Mouse (Mus musculus) layer of hippocampus, adult 9-11 months (tissue): Measurements from ENCODE around the gene Pard3b.
A peak's percentile ranks its signal among the peaks of the same experiment; 100 is the strongest.

Experiments
- DNase-seq: peaks from one replicate; pipeline ENCODE4 v3.0.0; 2022

The Pard3b gene

DNA sequence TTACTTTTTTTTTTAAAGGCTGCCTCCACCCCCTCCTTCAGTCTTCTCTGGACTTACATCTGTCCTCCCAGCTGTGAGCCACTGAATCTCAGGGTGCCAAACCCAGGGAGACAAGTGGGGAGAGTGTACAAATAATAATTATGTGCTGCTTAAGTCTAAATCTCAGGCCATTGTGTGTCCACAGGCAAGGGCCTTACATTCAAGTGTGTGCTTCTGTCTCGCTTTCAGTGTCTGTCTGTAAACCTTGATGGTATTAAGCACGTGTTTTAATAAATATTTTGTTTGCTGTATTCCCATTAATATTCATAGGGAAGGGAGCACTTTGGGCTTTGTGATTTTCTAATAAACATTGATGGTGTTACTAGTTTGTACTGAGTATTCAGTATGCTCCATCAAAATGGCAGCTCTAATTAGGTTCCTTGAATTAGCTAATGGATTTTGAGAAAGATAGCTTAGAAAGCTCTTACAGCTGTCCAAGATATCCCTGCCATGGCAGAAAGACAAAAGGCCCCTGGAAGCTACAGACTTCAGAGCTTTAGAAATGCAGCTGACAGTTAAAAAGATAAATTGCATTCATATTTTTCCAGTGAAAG lies 880.1 kb downstream of the Pard3b start:
- no peak for DNase-seq

DNA sequence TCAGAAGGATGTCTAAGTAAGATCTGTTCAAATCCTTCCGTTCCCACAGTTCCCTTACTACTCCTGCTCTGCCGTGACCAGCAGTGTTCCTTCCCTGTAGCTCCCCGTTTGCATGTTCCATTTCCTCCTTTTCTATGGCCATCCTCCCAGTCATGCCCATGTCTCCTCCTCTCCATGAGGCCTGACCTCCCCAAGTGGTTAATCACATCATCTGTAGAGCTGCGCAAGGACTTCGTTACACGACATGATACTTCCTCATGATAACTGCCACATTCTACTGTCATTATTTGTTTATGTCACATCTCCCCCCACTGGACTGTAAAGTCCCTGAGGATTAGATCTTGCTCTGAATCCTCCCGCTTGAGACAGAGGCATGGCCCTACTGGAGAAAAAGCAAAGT lies 882.7 kb downstream of the Pard3b start:
- DNase-seq: no peak

DNA sequence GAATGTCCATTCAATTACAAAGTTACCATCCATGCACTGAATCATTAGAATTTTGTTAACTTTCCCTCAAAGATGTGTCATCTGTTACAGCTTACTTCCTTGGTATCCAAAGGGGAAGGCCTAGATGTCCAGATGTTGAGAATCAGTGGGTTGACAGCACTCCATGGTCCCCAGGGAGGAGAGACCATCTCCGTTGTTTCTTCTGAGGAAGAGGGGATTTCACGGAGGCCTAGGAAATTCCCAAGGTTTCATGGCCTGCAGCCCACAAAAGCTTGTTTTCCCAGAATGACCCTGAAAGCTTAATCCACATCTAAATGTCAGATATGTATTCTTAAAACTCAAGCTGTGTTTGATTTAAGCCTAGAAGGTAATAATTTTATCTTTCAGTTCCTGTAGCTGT lies 884.1 kb downstream of the Pard3b start:
- no peak for DNase-seq

DNA sequence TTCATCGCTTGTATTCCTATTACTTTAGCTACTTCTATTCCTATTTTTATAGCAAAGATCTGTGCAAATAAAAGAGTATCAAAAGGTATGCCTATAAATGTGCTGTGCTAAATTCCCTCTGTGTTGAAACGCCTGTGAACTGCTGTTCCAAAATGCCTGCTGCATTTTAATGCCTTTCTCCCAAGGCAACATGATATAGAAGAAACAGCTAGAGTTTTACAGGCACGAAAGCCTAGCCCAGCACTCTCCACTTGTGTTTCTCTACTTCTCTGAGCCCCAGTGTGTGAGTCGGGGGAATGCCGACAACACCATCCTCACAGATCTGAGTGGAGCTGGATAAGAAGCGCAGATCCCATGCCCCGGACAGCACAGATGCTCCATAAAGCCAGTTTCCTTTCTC lies 889.2 kb downstream of the Pard3b start:
- DNase-seq: no peak

DNA sequence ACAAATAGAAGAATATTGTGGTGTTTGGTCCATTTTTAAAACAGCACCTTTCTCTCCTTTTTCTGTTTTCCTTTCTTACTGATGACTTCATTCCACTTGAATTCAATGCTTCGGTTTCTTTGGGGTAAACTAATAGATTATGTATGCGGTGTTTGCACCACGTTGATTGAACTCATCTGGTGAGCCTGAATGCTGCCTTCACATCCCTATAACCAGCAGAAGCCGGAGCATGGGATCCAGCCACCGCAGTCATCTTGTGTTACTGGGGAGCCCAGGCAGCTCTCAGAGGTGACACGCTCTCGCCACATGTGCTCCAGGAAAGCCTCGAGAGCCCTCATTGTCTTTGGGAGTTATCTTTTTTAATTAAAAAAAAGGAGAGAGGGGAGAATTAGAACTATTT lies 891.3 kb downstream of the Pard3b start:
- DNase-seq: no peak

DNA sequence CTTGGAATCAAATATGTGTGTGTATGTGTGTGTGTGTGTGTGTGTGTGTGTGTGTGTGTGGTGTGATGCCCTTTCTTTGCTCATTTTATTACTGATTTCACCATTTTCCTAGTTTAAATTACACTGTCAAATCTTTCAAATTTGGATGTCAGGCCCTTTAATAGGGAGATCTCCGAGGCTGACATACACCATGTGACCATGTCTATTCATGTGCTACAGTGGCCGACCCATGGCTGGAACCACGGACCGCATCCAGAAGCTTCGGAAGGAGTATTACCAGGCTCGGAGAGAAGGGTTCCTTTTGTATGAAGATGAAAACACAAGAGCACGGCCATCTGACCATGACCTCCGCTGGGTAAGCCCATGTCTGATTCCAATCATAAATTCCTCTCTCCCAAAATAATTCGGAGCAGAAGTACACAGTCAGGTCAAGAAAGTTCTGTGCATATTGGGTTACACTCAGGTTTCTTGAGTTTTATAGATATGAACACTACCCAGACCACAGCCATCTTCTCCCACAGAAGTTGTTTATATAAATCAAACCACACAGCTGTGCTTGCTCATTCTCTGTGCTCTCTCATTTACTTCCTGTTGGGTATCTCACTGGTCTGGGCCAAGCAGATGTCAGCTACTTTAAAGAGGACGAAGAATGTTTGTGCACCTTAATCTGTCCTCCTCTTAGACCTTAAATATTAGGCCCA lies 894.0 kb downstream of the Pard3b start:
- no peak for DNase-seq

DNA sequence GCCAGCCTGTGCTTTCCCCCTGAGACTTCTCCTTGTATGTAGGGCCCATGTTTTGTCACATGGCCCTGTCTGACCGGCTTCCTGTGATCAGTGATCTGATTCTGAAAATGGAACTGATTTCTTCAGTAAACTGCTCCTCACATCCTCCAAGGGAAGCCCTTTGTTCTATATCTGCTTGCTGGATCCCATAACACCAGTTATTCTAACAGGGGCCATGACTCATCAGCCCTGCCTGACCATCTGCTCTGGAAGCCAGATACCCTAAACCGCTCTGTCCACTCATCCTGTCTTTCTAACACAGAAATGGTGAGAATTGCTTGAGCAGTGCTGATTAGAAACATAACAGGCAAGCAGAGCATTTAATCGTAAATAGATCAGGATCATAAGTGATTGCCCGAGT lies 910.3 kb downstream of the Pard3b start:
- DNase-seq: no peak

DNA sequence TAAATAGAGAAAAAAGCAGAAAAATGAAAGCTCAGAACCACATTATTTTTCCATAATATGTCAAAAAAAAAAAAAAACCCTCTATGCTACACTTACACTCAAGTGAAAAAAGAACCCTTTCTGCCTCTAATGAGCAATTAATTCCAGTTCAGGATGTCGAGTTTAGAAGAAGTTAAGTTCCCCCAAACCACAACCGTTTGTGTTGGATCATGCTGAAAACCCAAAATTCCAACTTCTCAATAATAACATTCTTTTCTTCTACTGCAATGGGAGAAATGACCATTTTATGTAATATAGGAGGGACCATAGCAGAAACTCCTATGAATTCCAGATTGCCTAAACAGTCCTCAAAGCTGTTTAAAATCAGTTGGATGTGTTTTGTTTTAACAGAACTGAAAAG lies 911.9 kb downstream of the Pard3b start:
- no peak for DNase-seq

DNA sequence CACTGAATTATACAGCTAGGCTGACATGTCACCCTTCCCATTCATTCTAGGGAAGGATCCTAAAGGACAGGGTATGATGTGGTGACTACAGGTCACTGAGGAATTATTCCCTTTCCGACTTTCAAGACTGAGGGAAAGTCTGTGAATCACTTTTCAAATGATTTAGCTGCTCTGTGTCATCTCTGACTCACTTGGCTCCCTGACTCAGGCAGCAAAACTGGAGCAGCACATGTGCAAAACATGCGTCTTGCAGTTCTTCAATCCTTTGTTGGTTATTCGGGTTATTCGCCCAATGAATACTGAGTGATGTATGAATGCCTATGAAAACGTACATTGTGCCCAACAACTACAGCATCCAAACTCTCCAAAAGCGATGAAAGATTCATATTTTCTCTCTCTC lies 912.9 kb downstream of the Pard3b start:
- DNase-seq: no peak

DNA sequence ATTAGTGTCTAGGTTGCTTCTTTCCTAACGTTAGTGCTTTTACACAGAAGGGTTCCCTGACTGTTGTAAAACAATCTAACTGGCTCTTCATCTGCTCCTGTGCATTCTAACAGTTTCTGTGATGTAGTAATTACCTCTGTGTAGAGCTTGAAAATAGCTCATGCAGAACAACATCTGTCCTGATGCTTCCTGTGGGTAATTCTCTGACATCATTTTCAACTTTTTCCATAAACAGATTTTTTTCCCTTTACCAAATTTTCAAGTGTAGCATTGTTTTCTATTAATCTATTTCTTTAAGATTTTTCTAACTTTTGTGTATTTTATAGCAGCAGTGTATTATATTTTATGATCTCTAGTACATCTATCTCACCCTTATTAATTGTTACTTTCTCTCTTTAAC lies 917.2 kb downstream of the Pard3b start:
- no peak for DNase-seq

DNA sequence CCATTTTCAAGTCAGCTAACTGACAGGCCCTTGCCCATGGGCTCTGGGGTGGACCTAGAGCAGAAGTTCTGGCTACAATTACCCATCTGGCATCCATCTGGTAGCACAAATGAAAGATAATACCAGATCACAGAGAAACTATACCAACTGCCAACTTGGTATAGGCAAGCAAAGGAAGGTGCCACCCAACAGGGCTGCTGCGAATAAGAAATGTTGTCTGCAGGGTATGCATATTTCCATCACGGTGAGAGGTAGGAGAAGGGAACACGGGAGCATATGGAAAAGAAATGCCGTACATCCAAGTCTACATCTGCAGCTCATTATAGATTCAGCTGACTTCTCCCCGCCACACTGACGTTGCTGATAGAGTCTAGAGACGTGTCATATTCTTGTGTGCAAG lies 924.4 kb downstream of the Pard3b start:
- no peak for DNase-seq

DNA sequence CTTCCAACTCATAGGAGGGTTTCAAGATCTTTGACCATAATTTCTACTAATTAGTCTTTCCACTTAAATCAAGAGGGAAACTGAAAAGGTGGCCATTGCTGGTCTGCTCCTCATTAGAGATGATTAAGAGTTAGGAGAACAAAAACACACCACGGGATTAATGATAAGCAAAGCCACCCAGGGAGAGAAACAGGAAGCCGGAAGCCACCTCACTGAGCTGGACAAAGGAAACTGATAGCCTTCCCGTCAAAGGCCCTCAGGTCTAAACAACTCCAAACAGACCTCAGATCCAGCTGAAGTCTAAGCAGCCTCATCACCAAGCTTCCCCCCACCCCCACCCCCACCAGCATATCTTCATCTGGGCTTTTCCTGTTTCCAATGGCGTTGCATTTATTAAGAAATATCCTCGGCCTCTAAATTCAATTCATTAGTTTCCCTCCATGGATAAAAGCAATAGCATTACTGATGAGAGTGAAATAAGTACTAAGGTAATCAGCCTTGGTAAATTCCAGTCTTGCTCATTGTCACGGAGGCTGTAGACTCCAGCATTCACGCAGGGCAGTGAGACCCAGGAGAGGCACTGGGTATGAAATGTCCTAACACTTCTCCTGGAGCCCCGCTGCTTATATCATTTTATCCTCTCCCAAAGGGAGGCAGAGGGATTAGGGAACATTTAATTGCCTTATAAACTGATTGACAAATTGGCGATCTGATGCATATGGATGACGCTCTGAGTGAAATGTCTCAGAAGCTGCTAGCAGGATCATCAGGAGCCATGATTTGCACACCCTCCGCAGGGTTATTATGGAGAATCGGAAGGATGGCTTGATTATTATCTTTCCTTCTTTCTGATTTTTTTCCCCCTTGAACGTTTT lies 925.9 kb downstream of the Pard3b start:
- DNase-seq: no peak

DNA sequence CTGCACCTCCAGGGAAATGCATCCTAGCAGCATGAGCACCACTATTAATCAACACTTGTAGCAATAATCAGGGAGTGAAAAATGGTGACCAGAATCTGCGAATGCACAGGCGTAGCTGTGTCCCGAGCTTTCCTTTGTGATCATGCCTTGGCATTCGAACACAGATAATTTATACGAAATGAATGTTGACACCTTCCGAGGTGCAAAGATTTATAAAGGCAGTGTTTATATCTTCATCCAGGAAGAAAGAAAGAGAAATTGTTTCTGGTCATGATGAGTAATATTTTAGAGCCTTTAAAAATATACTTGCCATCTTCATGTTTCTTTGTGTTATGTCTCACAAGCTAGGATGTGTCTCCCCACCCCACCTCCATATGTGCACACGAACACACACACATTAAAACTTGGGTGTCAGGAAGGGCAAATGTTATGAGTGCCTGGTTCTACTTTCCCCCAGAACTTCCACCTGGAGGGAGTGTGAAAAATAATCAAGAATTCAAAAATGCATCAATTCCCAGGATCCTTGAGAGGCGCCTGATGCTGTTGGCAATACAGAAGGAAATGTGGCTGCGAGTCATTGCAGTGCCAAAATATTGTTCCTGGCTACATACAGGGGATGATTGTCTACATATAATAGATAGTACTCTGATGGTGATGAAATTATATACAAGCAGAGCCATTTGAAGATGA lies 926.6 kb downstream of the Pard3b start:
- DNase-seq: no peak

DNA sequence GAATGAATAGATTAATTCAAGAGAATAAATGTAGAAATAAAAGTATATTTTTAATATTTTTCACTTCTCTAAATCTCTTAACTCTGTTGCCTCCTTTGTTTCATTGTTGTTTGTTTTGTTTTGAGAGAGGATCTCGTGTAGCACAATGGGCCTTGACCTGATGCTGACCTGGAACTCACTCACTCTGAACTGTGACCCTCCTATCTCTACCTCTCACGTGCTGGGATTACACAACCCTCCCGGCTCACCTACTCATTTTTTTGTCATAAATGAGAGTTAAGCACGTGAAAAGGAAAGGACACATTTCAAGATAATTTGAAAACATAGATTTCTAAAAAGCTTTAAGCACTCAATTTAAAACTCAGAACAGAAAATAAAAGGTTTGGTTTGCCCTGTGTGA lies 928.0 kb downstream of the Pard3b start:
- DNase-seq: no peak

DNA sequence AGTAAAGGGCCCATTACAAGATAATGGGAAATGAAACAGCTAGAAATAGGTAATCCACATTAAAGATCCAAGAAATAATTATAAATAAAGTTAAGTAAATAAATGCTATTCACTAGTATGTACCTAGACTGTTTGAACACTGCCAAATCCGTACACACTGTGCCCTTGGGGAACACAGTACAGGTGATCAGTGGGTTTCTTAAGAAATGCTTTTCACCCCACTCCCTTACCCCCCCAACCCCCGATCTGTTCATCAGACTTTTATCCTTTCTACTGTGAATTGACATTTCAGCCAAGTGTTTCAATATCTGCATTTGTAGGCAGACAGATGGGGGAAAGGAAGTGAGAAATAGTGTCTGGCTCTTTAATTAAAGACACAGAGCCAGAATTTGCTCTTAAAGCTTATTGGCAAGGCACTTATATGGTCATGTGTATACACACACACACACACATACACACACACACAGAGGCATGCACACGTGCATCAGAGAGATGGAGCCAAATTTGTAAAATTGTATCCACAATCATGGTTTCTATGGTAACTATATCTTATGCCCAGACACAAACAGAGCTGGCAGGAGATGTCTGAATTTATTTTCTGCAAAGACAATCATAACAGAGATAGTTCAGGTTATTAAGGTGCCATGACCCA lies 938.4 kb downstream of the Pard3b start:
- DNase-seq: no peak

DNA sequence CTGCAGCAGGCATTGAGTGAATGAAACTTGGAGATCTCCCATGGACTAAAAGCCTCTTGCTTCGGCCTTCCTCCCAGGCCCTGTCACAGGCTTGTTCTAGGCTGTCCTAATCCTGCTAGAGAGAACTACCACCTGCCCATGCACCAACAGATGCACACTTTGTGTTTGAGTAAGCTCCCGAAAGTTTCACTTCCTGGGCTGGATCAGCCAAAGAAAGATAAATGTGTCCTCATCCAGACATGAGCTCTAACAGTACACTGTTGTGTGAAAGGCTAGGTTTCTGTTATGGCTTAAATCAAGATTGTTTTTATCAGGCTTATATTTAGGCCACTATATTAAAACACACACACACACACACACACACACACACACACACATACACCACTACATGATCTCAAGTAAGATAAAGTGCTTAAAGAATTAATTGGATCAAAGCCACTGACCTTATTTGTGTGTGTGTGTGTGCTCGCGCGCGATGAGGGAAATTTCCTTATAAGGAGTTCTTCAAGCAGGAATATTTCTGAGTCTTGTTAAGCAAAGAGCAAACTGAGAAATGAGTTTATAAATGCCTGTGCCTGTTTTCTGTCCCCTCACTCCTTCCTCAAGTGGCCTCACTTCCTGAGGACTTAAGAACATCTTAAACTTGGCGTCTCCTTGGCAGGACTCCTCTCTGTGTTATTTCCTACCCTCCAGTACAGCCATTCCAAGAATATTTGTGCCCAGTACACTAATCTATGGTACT lies 940.6 kb downstream of the Pard3b start:
- DNase-seq: peak; percentile 8

DNA sequence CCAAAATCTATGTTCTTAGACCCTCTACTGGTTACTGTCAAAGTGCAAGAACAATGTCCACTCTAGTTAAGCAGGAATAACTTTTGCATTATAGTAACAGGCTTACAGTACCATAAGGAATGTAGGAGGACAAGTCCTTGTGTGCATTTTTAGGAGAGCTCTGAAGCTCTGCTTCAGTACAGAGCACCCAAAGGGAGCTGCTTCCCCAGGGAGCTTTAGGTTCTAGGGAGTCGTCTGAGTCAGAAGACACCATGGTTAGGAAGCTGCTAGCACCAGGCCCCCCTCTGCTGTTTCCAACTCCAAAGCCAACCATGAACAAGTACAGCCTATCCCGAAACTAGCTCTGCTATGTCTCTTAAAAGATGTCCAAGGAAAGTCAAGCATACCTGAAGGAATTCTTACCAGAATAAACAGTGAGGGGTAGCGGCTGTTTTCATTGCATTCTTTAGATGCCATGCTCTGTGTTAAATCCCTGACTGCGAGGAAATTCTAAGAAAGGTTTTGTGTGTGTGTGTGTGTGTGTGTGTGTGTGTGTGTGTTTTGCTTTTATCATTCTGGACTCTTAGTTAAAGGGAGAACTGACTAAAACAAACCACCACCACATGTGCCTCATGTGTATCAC lies 941.8 kb downstream of the Pard3b start:
- DNase-seq: no peak

DNA sequence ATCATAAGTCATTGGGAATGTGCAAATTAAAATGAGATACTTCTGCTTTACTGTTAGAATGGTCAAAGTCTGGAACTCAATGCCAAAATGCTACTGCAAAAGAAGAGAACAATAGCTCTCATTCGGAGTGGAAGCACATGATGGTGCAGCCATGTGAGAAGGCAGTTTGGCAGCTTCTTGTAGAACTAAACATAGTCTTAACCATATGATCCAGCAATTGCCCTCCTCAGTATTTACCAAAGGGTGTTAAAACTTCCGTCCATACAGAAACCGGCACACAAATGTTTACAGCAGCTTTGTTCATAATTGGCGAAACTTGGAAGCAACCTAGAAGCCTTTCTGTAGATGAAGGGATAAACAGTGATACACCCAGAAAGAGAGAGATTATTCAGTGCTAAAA lies 943.9 kb downstream of the Pard3b start:
- DNase-seq: no peak

DNA sequence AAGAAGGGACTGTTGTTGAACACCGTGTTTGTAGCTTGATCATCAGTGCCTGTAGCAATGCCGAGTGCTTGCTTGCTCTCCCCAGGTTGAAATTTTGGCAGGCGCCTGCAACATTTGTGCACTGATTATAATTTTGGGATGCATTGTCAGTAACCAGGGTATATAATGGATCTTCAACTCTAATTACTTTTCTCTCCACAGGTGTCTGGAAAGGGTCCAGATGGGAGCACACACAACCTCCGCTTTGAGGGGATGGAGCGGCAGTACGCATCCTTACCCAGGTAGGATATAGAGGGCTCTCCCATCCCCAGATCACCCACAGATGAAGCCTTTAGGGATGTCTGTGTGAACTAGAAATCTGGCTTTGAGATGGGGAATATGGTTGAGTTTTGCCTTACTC lies 948.9 kb downstream of the Pard3b start:
- peak; percentile 14 for DNase-seq

DNA sequence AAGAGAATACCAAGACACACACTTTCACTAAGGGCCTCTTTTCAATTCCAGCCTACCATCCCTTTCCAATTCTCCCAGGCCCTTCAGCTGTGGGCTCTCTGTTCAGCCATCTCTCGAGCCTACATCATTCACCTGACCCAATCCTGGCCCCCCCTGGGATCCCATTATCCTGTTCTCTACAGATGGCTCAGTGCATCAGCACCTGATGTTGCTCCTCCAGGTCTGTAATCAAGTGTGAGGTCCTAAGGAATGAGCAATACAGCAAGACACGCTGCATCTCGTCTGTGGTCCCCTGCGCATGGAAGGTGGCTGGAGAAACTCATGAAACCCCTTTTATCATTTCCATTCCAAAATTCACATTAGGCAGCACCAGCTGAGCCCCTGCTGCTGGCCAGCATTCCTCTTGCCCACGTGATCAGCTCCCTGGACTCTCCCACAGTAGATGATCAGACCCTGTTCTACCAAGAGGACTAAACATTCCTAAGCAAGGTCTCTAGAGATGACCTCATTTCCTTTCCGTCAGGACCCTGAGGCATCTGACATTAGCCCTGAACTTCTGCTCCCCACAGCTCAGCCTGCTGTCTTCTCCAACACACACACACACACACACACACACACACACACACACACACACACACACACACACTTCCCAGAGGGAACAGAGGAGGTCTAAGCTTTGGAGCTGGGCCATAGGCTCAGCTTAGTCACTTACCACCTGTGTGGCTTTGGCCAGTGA lies 952.8 kb downstream of the Pard3b start:
- DNase-seq: no peak

DNA sequence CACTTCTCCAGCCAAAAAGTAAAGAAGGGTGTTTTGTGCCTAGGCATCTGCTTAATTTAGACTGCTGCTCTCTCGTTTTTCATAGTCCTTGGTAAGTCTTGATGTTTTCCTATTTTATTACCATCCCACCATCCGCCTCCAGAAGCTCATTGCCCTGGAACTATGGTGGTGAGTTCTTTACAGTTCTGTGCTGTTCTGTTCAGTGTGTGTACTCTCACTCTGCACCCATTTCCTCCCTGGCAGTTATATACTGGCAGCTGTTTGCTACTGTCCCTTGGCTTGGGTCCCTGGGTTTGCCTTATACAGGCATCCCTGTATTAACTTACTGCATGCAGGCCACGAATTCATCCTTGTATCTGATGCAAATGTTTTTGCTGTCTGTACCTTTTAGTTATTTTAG lies 956.8 kb downstream of the Pard3b start:
- peak; percentile 31 for DNase-seq
